Mouse (Mus musculus): ENCODE data around the gene Tra2b.
"Not testable (repeated sequence)": the region's sequence is repeated elsewhere in the genome, so short reads cannot be mapped to it uniquely, and the experiment has no call there.

Gene Tra2b

DNA sequence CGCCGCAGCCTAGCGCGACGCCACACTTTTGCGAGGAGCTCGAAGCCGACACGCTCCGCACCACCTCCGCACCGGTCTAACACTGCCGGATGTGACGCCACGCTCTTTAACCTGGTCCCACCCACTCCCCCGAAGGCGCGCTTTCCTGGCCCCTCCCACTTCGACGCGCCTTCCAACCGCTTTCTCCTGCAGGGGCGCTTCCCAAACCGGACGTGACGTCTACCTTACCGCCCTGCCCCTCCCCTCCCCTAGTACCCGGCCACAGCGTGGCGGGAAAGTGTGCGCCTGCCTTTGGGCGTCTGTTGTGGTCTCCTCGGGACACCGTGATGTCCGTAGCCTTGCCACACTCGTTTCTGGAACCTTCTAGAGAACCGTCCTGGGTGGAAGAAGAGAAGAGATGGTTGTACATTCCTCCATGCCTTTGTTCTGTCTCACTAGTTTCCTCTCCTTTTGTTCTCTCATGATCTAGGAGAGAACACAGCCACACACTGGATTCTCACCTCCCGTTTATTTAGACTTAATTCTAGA is at the start of gene Tra2b:
Gene Tra2b (minus strand): TSS at position 157 of the 528 bp plus-strand sequence.
- peak; percentile 98 for DNase-seq (ENCODE audit: low read depth, low spot score)

DNA sequence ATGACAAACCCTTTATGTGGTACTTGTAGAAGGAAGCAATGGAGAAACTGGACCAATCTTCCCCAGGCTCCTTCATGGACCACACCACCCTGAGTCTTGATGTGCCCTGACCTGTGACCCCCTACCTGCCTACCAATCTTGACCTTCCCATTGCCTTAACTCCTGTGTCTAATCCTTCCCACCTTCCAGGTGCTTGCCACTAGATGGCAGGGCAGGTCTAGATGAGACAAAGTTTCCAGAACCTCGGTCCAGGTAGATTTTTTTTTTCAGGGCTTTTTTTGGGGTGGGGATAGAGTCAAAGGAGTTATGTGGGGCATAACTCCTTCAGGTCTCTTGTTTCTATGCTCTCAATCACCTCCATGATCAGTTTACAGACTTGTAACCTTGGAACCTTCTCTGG is 44.8 kb upstream of the Tra2b start:
- peak; percentile 74 for DNase-seq (ENCODE audit: low read depth, low spot score)

DNA sequence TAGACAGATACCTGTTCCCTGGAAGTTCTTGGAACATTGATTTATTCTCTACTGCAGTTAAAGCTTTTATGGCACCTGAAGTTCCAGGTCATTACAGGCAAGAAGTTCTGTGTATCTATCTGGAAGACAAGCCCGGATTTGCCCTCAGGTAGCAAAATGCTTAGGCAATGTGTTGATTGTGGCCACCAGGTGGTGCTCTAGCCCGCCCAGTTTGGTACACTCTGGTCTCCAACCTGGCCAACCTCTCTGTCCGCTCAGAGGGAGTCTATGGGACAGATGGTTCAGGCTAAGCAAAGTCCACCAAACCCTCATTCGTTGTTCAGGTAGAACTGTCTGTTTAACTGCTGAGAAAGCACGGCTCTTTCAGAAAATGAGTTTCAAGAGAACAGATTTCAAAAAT is 36.8 kb upstream of the Tra2b start:
- DNase-seq (ENCODE audit: low read depth, low spot score) = peak; percentile 86

DNA sequence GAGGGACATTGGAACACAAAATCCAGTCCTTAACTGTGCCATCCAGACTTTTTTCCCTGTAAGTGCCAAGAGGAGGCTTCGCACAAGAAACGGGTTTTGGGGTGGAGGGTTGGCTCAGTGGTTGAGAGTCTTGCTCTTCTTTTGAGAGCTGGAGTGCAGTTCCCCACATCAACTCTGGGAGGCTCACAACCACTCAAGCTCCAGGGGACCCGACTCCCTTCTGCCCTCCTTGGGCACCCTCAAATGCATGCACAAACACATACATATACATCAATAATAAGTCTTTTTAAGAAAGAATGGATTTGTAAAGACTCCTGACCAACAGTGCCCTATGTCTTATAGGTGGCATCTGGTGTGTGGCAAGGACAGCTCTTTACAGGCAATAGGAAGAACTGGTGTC is 35.6 kb upstream of the Tra2b start:
- no peak for DNase-seq (ENCODE audit: low read depth, low spot score)

DNA sequence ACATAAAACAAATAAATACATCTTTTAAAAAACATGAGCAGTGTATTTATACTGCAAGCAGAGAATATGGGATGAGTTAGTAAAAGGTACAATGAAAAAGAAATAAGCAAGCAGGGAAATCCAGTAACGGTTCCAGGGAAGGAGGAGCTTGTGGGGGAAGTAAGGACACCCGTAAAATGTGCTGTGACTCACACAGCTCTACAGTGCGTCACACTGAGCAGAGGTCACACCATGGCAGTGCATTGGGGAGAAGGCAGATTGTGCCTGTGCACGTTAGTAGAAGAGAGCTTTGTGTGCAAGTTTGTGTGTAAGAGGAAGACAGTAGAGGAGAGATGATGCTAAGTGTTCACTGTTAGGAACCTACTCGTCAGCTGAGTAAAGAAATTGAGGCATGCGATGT is 31.1 kb upstream of the Tra2b start:
- no peak for DNase-seq (ENCODE audit: low read depth, low spot score)

DNA sequence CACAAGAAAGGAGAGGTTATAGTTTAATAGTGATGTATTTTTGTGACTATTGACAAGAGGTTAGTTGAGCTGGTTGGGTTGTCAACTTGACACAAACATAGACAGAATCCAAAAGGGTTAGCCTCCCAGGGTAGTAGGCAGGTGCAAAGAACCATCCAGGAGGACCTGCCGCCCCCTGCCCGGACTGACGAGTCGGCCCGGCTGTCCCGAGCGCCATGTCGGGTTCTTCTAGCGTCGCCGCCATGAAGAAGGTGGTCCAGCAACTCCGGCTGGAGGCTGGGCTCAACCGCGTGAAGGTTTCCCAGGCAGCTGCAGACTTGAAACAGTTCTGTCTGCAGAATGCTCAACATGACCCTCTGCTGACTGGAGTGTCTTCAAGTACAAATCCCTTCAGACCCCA is 29.0 kb upstream of the Tra2b start:
- DNase-seq (ENCODE audit: low read depth, low spot score) = not testable (repeated sequence)

DNA sequence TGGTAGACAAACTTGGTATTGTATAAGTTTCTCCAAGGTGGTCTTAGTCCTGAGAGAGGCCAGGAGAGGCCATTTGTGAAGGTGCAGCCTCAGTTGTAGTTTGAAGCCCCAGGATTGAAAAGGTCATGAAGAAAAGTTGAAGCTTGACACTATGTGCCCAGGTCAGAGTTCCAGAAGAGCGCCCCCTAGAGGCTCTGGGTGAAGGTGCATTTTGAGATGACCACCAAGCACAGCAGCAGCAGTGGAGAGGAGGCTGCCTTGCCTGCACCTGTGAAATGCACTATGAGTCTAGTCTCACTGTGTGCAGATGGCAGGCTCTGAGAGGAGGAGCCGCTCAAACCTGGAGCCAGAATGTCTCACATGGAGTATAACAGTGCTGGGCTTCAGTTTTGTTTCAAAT is 27.8 kb upstream of the Tra2b start:
- DNase-seq (ENCODE audit: low read depth, low spot score) = peak; percentile 53

DNA sequence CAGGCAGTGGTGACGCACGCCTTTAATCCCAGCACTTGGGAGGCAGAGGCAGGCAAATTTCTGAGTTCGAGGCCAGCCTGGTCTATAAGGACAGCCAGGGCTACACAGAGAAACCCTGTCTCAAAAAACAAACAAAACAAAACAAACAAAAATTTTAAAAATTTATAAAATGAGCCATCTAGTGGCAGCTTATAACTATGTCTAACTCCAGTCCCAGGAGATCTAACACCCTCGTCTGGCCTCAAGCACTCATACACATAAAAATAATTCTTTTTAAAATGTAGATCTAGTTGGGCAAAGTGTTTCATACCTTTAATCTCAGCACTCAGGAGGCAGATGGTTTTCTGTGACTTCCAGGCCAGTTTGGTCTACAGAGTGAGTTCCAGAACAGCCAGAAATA is 26.6 kb upstream of the Tra2b start:
- DNase-seq (ENCODE audit: low read depth, low spot score) = no peak

DNA sequence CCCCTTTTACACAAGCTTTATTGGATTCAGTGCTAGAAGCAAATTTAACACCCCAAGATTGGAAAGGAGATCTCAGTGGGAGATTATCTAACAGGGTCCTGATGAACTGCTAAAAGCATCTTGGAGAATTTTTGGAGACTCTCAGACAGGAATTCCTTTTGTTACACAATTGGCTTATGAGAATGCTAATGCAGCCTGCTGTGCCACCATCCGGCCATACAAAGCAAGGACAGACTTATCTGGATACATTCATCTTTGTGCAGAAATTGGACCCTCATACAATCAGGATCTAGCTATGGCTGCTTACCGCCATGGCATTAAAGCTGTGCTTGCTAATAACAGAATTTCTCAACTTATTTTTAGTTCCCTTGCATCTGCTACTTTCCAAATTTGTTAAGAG is 23.8 kb upstream of the Tra2b start:
- DNase-seq (ENCODE audit: low read depth, low spot score) = no peak

DNA sequence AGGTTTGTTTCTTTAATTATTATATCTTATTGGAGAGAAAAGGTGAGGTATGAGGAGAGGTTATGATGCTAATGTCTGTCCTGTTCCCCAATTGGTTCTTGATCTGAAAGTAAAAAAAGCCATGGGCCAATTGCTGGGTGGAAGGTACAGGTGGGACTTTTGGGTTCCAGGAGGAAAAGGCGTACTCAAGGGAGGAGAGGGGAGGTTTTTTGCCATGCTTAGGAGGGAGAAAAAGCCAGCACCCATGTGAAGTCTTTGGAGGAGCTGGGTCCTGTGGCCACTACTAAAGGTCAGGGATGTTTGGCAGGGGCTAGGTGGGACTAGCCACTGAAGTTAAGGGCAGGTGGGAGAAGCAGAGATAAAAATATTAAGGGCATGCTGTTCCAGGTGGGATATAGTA is 21.2 kb upstream of the Tra2b start:
- no peak for DNase-seq (ENCODE audit: low read depth, low spot score)

DNA sequence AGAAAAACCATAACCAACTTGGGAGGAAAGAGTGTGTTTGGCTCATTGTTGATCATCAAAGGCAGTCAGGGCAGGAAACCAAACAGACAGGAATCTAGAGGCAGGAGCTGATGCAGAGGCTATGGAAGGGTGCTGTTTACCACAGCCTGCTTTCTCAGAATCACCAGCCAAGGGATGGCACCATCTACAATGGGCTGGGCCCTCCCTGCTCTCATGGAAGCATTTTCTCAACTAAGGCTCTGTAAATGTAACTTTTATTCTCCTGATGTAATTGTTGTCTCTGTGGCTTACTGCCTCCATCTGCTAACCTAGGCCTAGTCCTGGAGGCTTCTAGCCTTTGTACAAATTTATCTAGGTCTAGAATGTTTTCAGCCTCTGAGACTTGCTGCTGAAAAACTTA is 10.7 kb upstream of the Tra2b start:
- no peak for DNase-seq (ENCODE audit: low read depth, low spot score)

DNA sequence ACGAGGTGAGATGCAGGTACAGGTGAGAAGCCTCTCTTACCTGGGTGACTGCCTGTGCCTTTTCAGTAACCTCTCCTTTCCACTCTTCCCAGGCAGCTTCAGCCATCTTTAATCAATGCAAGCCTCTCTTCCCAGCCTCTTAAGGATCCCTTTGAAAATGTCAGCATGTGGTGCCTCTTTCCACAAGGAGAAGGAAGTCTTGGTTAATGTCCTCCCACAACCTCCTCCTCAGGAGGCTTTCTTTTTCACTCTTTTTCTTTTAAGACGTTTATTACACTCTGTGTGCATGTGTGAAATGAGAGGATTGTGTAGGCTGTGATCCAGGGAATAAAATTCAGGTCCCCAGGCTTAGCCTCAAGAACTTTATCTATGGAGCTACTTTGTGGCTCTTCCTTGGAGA is 9.3 kb upstream of the Tra2b start:
- DNase-seq (ENCODE audit: low read depth, low spot score) = no peak

DNA sequence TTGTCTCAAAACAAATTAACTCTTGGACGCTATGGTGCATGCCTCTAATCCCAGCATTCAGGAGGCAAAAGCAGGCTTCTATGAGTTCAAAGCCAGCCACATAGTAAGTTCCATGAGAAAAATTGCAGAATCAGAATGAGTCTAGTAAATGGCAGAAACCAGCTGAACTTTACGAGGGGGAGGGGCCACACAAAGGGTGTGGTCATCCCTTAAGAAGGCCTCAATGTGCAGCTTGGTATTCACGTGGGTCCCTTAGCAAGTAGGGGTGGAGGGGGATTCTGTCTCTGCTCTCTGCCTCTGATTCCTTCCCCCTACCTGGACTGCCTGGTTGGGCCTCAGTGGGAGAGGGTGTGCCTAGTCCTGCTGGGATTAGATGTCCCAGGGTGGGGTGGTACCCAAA is 4.7 kb upstream of the Tra2b start:
- DNase-seq (ENCODE audit: low read depth, low spot score) = peak; percentile 52

DNA sequence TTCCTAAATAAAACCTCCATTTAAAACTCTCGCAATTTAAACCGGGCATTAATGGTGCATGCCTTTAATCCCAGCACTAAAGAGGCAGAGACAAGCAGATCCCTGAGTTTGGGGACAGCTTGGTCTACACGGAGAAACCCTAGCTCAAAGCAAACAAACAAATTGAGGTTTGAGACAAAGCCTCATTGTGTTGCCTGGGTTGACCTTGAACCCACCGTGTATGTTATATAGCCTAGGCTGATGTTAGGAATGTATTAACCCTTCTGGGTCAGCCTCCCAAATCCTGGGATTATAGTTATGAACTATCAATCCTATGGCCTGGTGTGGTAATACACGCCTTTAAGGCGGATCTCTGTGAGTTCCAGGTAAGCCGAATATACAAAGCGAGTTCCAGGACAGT is 579 bp upstream of the Tra2b start:
- peak; percentile 59 for DNase-seq (ENCODE audit: low read depth, low spot score)

DNA sequence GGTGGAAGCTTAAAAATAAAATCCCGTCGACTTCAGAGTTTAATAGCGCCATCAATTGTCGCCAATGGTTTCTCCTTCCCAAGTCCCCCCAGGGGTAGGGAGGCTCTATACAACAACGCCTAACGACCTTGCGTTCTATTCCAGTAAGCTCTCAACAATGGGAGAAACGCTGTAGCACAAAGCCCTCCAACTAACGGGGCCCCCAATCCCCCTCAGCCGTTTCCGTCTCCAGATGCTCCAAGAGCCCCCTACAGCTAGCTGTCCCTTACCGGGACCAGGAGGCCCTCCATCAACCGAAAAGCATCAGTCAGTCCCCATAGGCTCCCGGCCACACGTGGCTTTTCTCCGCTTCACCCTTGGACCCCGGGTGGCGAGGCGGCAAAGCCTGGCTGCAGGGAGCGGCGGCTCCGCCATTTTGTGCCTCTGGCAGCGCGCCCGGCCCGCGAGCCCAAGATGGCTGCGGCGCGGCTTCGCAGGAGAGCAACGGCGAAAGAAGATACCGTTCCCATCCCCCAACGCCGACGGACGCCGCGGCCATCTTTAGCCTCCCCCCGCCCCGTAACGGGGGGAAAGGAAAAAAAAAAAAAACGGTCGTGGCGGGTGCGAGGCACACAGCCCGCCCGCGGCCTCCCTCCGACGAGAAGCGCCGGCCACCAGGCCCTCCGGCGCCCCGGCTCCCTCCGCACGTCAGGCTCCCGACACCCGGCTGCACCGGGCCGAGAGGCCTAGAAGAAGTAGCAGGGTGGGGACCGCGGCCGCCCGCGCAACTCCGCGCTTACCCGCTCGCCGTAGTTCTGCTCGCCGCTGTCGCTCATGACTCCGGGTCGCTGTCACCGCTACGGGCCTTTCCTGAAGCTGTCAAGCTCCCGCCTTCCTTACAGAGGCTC is 600 bp downstream of the Tra2b start:
- peak; percentile 67 for DNase-seq (ENCODE audit: low read depth, low spot score)

DNA sequence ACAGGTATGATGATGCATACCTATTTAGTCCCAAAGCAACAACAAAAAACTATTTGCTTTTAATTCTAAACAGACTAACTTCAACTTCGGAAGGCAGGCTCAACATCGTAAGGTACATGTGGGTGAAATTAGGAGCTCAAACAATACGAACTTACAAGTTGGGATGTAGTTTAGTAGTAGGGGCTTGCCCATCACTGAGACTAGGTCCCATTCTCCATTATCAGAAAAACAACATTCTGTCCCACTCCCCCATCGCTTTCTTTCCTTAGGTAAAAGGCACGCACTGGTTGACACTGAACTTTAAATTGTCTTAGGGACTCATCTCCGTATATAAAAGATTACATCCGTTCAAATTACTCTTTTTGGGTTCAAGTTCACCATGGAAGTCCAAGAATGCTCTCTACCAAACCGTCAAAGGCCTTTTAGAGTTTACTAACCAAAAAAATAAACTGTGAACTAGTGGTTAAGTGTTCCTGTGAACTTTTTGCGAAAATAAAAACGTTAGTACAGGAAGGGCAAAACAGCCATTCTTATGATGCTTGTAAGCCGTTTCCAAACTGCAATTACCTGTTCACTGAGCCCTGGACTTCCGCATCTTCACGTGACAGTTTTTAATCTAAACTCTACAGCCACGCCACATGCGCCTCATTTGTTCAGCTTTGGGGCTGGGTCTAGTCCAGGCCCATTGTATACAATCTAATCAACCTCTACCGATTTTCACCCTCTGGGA is 1.4 kb downstream of the Tra2b start:
- peak; percentile 31 for DNase-seq (ENCODE audit: low read depth, low spot score)

DNA sequence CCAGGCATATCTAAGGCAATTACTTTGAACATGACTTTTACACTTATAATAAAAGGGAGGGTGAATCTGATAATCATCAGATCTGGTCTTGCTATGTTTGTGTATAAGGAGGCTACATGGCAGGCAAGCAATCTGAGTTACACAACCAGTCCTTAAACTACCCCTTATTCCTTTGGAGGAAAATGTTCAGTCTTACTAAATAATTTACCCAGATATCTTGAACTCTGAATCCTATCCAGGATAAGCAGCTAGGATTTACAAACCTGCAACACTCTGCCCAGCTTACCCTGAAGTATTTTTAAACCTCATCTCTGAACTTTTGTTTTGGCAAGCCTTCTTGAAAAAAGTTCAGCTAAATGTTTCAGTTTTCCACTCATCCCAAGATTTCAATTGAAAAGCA is 2.7 kb downstream of the Tra2b start:
- DNase-seq (ENCODE audit: low read depth, low spot score) = no peak

DNA sequence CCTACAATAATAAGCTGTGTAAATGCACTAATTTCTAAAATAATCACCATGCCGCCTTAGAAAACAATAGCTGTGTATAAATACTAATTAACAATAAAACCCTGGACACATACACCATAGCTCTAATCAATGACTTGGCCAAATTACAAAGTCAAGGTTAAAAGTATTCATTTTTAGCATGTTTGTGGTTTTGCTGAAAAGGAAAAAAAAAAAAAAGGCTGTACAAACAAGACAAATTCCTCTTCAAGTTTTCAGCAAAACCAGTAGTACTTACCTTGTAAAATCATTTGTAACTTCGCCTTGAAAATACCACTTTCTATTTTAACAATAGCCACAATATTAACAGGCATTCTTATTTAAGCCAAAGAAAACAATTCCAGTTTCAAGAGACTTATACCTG is 4.2 kb downstream of the Tra2b start:
- no peak for DNase-seq (ENCODE audit: low read depth, low spot score)

DNA sequence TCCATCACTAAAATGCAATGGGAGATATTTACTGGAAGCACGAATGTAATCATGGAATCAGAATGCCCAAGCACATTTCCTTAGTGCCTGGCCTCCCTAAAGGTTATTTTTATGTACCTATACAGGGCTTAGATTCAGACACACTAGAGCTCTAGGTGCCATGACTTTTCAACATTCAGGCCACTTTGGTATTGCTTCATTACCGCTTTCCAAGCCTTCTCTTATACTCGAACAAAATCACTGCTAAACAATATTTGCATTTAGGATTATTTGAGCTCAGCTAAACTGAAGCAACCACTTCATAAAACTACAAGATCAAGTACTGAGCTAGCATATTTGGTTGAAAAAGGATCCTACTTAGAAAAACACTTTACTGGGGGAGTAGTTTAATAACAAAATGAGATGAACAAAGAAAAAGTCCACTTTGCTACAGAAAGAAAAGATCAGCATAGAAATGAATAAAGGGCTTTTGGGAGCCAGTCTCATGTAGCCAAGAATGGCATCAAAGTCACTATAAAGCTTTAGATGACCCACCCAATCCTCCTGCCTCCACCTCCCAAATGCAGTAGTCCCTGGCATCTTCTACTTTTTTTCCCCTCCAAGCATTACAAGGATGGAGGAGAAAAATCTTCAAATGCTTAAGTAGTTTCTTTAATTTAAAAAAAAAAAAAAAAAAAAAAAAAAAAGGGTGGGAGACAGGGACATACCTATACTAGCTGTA is 5.2 kb downstream of the Tra2b start:
- DNase-seq (ENCODE audit: low read depth, low spot score) = no peak

DNA sequence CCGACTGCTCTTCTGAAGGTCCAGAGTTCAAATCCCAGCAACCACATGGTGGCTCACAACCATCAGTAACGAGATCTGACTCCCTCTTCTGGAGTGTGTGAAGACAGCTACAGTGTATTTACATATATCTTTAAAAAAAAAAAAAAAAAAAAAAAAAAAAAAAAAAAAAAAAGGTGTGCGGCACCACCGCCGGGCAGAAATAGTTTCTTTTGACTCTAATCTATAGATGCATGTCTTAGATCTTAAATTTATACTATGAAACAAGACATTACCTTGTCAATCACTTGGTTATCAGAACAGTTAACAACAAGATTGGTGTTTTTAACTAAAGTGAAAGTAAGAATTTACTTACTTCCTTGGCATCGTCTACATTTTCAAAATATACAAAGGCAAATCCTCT is 13.6 kb downstream of the Tra2b start:
- DNase-seq (ENCODE audit: low read depth, low spot score) = not testable (repeated sequence)

DNA sequence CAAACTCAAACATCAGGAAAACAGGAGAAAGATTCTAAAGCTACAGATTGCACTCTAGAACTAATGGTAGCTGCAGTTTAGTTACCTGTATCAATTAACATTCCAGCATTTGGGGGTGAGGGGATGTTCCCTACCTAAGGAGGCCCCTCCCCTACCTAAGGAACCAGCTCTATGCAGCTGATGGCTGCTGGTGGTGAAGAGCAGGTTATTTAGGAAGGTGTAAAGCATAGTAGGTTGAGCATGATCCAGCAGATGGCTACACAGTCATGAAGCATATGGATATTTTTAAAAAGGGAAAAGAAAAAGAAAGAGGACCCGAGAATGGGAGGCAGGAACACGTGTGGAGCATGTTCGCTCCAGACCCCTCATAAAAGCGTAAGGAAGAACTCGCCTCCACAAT is 15.5 kb downstream of the Tra2b start:
- DNase-seq (ENCODE audit: low read depth, low spot score) = no peak

DNA sequence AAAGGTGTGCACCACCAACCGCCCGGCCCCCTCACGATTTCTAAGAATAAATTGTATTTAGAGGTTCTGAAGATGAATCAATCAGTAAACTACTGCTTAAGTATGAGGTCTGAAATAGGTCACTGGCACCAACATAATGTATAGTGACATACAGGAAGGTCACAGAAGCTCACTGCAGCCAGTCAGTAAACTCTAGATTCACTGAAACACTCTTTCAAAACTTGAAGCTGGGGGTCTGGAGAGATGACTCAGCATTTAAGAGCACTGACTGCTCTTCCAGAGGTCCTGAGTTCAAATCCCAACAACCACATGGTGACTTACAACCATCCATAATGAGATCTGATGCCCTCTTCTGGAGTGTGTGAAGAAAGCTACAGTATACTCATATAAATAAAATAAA is 16.1 kb downstream of the Tra2b start:
- DNase-seq (ENCODE audit: low read depth, low spot score) = no peak

Measured in ES-CJ7 (cell line).